Comparison of ENCODE assay signal across 13 mouse cellular contexts in the genomic region with DNA sequence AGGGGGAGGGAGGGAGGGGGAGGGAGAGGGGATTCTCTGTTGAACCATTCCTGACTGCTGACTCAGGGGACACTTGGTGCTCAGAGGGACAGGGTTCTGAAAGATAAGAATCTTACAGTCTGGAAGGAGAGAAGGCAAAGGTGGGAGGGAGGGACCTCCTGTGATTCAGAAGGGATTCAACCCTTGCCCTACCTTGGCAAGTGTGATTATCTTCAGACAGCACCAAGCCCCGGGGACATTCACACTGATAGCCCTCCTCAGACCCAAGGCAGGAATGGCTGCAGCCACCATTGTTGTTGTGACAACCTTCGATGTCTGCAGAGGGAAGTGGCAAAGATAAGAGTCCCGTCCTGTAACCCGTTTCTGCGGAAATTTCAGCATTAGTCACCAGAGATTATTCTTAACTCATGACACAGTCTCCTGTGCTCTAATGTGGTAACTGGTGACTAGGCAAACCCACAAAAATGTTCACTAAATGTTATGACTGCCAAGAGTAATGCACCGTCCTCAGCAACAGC. TPM values are rescaled to one million over a fixed set of nuclear protein-coding genes. Genes with fewer than 3 reads are reported as not detected.
DNase-seq lines count a peak whose midpoint lies in the region; ATAC-seq and TF ChIP-seq lines count a peak whose summit lies in the region.
"Had no signal": no experiment of that assay in that cellular context is flagged by ENCODE, and none has a peak within 500 bp of the region (broad histone marks: within the 10 kb centered on the region; RNA-seq: fewer than 3 reads in every experiment).

No protein-coding gene starts in this region.

- H3K9me3 ChIP-seq in heart, embryonic 16.5 days (replicated peaks; ENCODE audit: control insufficient read depth, low read length), result no peaks in the 10 kb centered on the region
- H3K9me3 ChIP-seq in MEL (replicated peaks; ENCODE audit: insufficient read depth, low read length), result no peaks in the 10 kb centered on the region
- H3K9me3 ChIP-seq: embryonic facial prominence, embryonic 15.5 days; limb, embryonic 10.5 days had no signal

- no peaks in the 10 kb centered on the region for H3K79me2 ChIP-seq in MEL (ENCODE audit: control insufficient read depth, insufficient read depth, low read length, poor library complexity)

- no peak overlapping the region for H3K27ac ChIP-seq in heart, embryonic 16.5 days (ENCODE audit: low read length)
- peak overlapping the region; percentile 68 for H3K27ac ChIP-seq in MEL (ENCODE audit: control insufficient read depth, low read depth, low read length)
- H3K27ac ChIP-seq in kidney, adult 2 months (ENCODE audit: insufficient read depth, low read depth, low read length), result no peak overlapping the region
- H3K27ac ChIP-seq: embryonic facial prominence, embryonic 15.5 days; limb, embryonic 10.5 days had no signal

- H3K9ac ChIP-seq in heart, embryonic 16.5 days (ENCODE audit: low read length), result no peak overlapping the region
- no peak overlapping the region for H3K9ac ChIP-seq in MEL (ENCODE audit: control insufficient read depth, low read depth, low read length, poor library complexity, severe bottlenecking)
- H3K9ac ChIP-seq: embryonic facial prominence, embryonic 15.5 days had no signal

- H3K4me3 ChIP-seq in heart, embryonic 16.5 days (ENCODE audit: low read length), result no peak overlapping the region
- no peak overlapping the region for H3K4me3 ChIP-seq in MEL (ENCODE audit: control insufficient read depth in 1 of 2, insufficient read depth in 1 of 2, low read depth in 2 of 2, low read length in 2 of 2)
- H3K4me3 ChIP-seq in kidney, adult 2 months (ENCODE audit: insufficient read depth, low read depth, low read length), result no peak overlapping the region
- H3K4me3 ChIP-seq: embryonic facial prominence, embryonic 15.5 days; limb, embryonic 10.5 days had no signal

- TF ChIP-seq RAD21 in MEL (IDR thresholded peaks at IDR 0.05; ENCODE audit: low read depth, low read length), result no peak; the same call in 1 of the 2 replicates

- peak; percentile 92 to 94 for TF ChIP-seq EP300 in MEL (IDR thresholded peaks at IDR 0.05; ENCODE audit: low read depth in 1 of 2, low read length in 2 of 2)

- no peak for TF ChIP-seq POLR2A in MEL (IDR thresholded peaks at IDR 0.05; ENCODE audit: control insufficient read depth in 1 of 2, insufficient read depth in 1 of 2, low read depth in 1 of 2, low read length in 2 of 2, poor library complexity in 1 of 2)
- no peak for TF ChIP-seq POLR2A in kidney, adult 2 months (IDR thresholded peaks at IDR 0.05; ENCODE audit: low read depth, low read length)

- peaks cover 2% of the 10 kb centered on the region; the same call in 1 of the 2 replicates for H3K4me1 ChIP-seq in heart, embryonic 16.5 days (ENCODE audit: control insufficient read depth, insufficient read depth, low read length)
- H3K4me1 ChIP-seq in MEL (ENCODE audit: control insufficient read depth in 1 of 2, insufficient read depth in 2 of 2, low read length in 2 of 2), result peaks cover 6 to 24% of the 10 kb centered on the region in 2 experiments
- no peaks in the 10 kb centered on the region for H3K4me1 ChIP-seq in kidney, adult 2 months (ENCODE audit: control insufficient read depth, insufficient read depth, low read length)
- H3K4me1 ChIP-seq: embryonic facial prominence, embryonic 15.5 days had no signal

- TF ChIP-seq CTCF in MEL (IDR thresholded peaks at IDR 0.05 in 2 of 3, conservative IDR thresholded peaks at IDR 0.05 in 1 of 3; ENCODE audit: control insufficient read depth in 1 of 3, insufficient read depth in 1 of 3, low read depth in 2 of 3, low read length in 3 of 3, poor library complexity in 1 of 3, severe bottlenecking in 1 of 3), result no peak
- no peak for TF ChIP-seq CTCF in kidney, adult 2 months (conservative IDR thresholded peaks at IDR 0.05; ENCODE audit: insufficient read depth, insufficient read length, low read depth, low read length)

- intact Hi-C loops in heart, postnatal 25 days (cut with DNase I), result no loop called here

- no peaks in the 10 kb centered on the region for H3K36me3 ChIP-seq in heart, embryonic 16.5 days (ENCODE audit: control insufficient read depth, insufficient read depth)
- peaks cover 0 to 13% of the 10 kb centered on the region in 2 experiments; a peak in 2 of 4 replicates for H3K36me3 ChIP-seq in MEL (ENCODE audit: control insufficient read depth in 1 of 2, insufficient read depth in 2 of 2, low read length in 2 of 2)
- H3K36me3 ChIP-seq in kidney, adult 2 months (ENCODE audit: control insufficient read depth, insufficient read depth, low read length), result no peaks in the 10 kb centered on the region
- H3K36me3 ChIP-seq: embryonic facial prominence, embryonic 15.5 days; limb, embryonic 10.5 days had no signal

- peak; percentile 37; the same call in 1 of the 2 replicates for ATAC-seq in heart, embryonic 16.5 days (replicated peaks; ENCODE audit: extremely low read depth, insufficient read depth, low FRiP score)
- peak; percentile 83 to 84 for ATAC-seq in hematopoietic stem cell, adult 5-6 weeks (replicated peaks in 1 of 2; ENCODE audit: insufficient read depth in 1 of 2, low FRiP score in 2 of 2, low TSS enrichment in 1 of 2, low read depth in 1 of 2, poor library complexity in 2 of 2, severe bottlenecking in 2 of 2)

- no peak overlapping the region; the same call in 1 of the 2 replicates for H3K4me2 ChIP-seq in heart, embryonic 16.5 days (ENCODE audit: low read depth, low read length)
- H3K4me2 ChIP-seq: embryonic facial prominence, embryonic 15.5 days had no signal

- no peaks in the 10 kb centered on the region for H3K27me3 ChIP-seq in heart, embryonic 16.5 days (ENCODE audit: control insufficient read depth, insufficient read depth, low read length)
- no peaks in the 10 kb centered on the region for H3K27me3 ChIP-seq in MEL (ENCODE audit: control insufficient read depth in 1 of 2, insufficient read depth in 2 of 2, low read length in 2 of 2)
- no peaks in the 10 kb centered on the region for H3K27me3 ChIP-seq in kidney, adult 2 months (replicated peaks; ENCODE audit: control insufficient read depth, insufficient read depth, low read length)
- H3K27me3 ChIP-seq: embryonic facial prominence, embryonic 15.5 days had no signal

- DNase-seq in heart, postnatal 25 days (ENCODE audit: low spot score), result no peak
- DNase-seq in MEL (ENCODE audit: low read depth, low spot score), result peak; percentile 93
- DNase-seq in naive thymus-derived CD4-positive, alpha-beta T cell, adult 2 months (ENCODE audit: low read depth), result peak; percentile 40
- no peak for DNase-seq in left cerebral cortex, adult 11 months (ENCODE audit: low spot score)
- no peak for DNase-seq in kidney, adult 2 months
- DNase-seq in cerebellum, postnatal 36 days, result no peak
- DNase-seq: kidney, adult 11 months; thymus, adult 18-20 months had no signal

- WGBS in heart, embryonic 16.5 days, result 18% methylated on average over 6 of the region's 6 CpGs
- whole genome bisulfite sequencing in kidney, adult 2 months, result 58% methylated on average over 6 of the region's 6 CpGs

TF ChIP-seq in MEL, 35 proteins besides CTCF, POLR2A, EP300 and RAD21 (continues in another document):
- no peak for TF ChIP-seq ZMIZ1 (IDR thresholded peaks at IDR 0.05; ENCODE audit: low read depth, low read length)
- no peak for TF ChIP-seq KAT2A (conservative IDR thresholded peaks at IDR 0.05; ENCODE audit: low read depth, low read length)
- no peak for TF ChIP-seq POLR2AphosphoS2 (IDR thresholded peaks at IDR 0.05; ENCODE audit: low read length)
- TF ChIP-seq GATA1 (IDR thresholded peaks at IDR 0.05; ENCODE audit: low read depth, low read length), result peak; percentile 97
- TF ChIP-seq MXI1 (IDR thresholded peaks at IDR 0.05; ENCODE audit: low read depth, low read length), result peak; percentile 64; the same call in 1 of the 2 replicates
- TF ChIP-seq MAZ (IDR thresholded peaks at IDR 0.05; ENCODE audit: low read depth, low read length), result 0 out of 2 replicates have a peak, but pooled peaks have one; percentile 28
- no peak for TF ChIP-seq CHD1 (IDR thresholded peaks at IDR 0.05; ENCODE audit: low read depth, low read length)
- TF ChIP-seq MYB (IDR thresholded peaks at IDR 0.05; ENCODE audit: low read depth, low read length), result 0 out of 2 replicates have a peak, but pooled peaks have one; percentile 28
- TF ChIP-seq TAL1 (IDR thresholded peaks at IDR 0.05; ENCODE audit: low read length), result peak; percentile 77
- peak; percentile 77 for TF ChIP-seq TCF12 (IDR thresholded peaks at IDR 0.05; ENCODE audit: low read depth, low read length)
- no peak for TF ChIP-seq POLR2AphosphoS5 (IDR thresholded peaks at IDR 0.05; ENCODE audit: borderline replicate concordance, low read depth, low read length)
- no peak for TF ChIP-seq NRF1 (IDR thresholded peaks at IDR 0.05; ENCODE audit: insufficient read depth, low read depth, low read length, poor library complexity, severe bottlenecking)
- TF ChIP-seq GABPA (IDR thresholded peaks at IDR 0.05; ENCODE audit: low read depth, low read length), result no peak
- peak; percentile 57; the same call in 1 of the 2 replicates for TF ChIP-seq MAFK (IDR thresholded peaks at IDR 0.05; ENCODE audit: borderline replicate concordance, low read depth, low read length)

RNA-seq across cellular contexts. Expression of gene Oit3, which starts 10.8 kb away (rescaled TPM):
- 4.1 and 4.7 TPM in 2 replicates for polyA plus RNA-seq in heart, embryonic 16.5 days (2015; fragmentation: Nextera tagmentation; extraction: Ambion mirVana)
- not detected for total RNA-seq in heart, postnatal 25 days (2021)
- total RNA-seq in MEL (2012; rRNA removed), result not detected in 2 replicates
- under 1 TPM in 1 of 2 experiments, not detected in 1; 0.07 TPM for polyA plus RNA-seq in MEL (2012; ENCODE audit: insufficient read depth in 1 of 2, insufficient read length in 2 of 2, low read depth in 1 of 2, low replicate concordance in 2 of 2, missing spikeins in 1 of 2)
- 0.45 TPM in 1 of 2 replicates, not detected in the other for total RNA-seq in hematopoietic stem cell, adult 5-6 weeks (2017)
- 1.0 and 1.4 TPM in 2 replicates for polyA plus RNA-seq in kidney, adult 2 months (2012; rRNA removed)

RNA-seq across cellular contexts. Expression of gene Pla2g12b, which starts 27.3 kb away (rescaled TPM):
- polyA plus RNA-seq in heart, embryonic 16.5 days (2015; fragmentation: Nextera tagmentation; extraction: Ambion mirVana), result 0.30 TPM in 1 of 2 replicates, not detected in the other
- not detected for total RNA-seq in heart, postnatal 25 days (2021)
- not detected in 2 replicates for total RNA-seq in MEL (2012; rRNA removed)
- polyA plus RNA-seq in MEL (2012; ENCODE audit: insufficient read depth in 1 of 2, insufficient read length in 2 of 2, low read depth in 1 of 2, low replicate concordance in 2 of 2, missing spikeins in 1 of 2), result not detected
- total RNA-seq in hematopoietic stem cell, adult 5-6 weeks (2017), result not detected in 2 replicates
- 0.31 and 0.76 TPM in 2 replicates for polyA plus RNA-seq in kidney, adult 2 months (2012; rRNA removed)
- polyA plus RNA-seq: limb, embryonic 10.5 days; neural tube, embryonic 11.5 days had no signal

RNA-seq across cellular contexts. Expression of gene Gm10273, which starts 35.3 kb away (rescaled TPM):
- 5.9 and 65.1 TPM in 2 replicates for polyA plus RNA-seq in heart, embryonic 16.5 days (2015; fragmentation: Nextera tagmentation; extraction: Ambion mirVana)
- total RNA-seq in heart, postnatal 25 days (2021), result 100 to 1,000 TPM; 130 to 168 TPM
- total RNA-seq in MEL (2012; rRNA removed), result 17.6 and 28.6 TPM in 2 replicates
- polyA plus RNA-seq in MEL (2012; ENCODE audit: insufficient read depth in 1 of 2, insufficient read length in 2 of 2, low read depth in 1 of 2, low replicate concordance in 2 of 2, missing spikeins in 1 of 2), result 100 to 1,000 TPM in 1 of 2 experiments, 10 to 100 TPM in 1; 16.6 to 132 TPM
- 34.6 and 55.0 TPM in 2 replicates for total RNA-seq in hematopoietic stem cell, adult 5-6 weeks (2017)
- polyA plus RNA-seq in kidney, adult 2 months (2012; rRNA removed), result 10.3 and 15.9 TPM in 2 replicates
- polyA plus RNA-seq: embryonic facial prominence, embryonic 15.5 days had no signal

Comparison
In these comparisons a context has a peak if more than half of its experiments do, and no peak if none do; other contexts are left out.
1. DNase-seq: peak in MEL (single experiment) and naive thymus-derived CD4-positive, alpha-beta T cell, adult 2 months (single experiment); none in heart, postnatal 25 days (single experiment), left cerebral cortex, adult 11 months (single experiment), kidney, adult 2 months (single experiment) and cerebellum, postnatal 36 days (0 of 2).